18 mouse cellular contexts compared by ENCODE assay signal in genomic region chr3:26874706-26875105, GRCm38 (mm10).
DNase-seq lines count a peak whose midpoint lies in the region; ATAC-seq lines count a peak whose summit lies in the region.
"Had no signal": no experiment of that assay in that cellular context is flagged by ENCODE, and none has a peak within 500 bp of the region (broad histone marks: within the 10 kb centered on the region; RNA-seq: fewer than 3 reads in every experiment).

No protein-coding gene starts in this region.

- H3K36me3 ChIP-seq in hindbrain, embryonic 16.5 days (ENCODE audit: control insufficient read depth, insufficient read depth, low read length) = no peaks in the 10 kb centered on the region
- H3K36me3 ChIP-seq in hindbrain, embryonic 10.5 days = no peaks in the 10 kb centered on the region
- H3K36me3 ChIP-seq in heart, embryonic 11.5 days (ENCODE audit: control insufficient read depth, insufficient read depth, low read length) = no peaks in the 10 kb centered on the region
- H3K36me3 ChIP-seq: kidney, embryonic 15.5 days; lung, embryonic 15.5 days; midbrain, embryonic 15.5 days; neural tube, embryonic 12.5 days had no signal

- no peak overlapping the region for H3K4me2 ChIP-seq in hindbrain, embryonic 16.5 days (ENCODE audit: low read length)
- H3K4me2 ChIP-seq in heart, embryonic 11.5 days = no peak overlapping the region
- H3K4me2 ChIP-seq: kidney, embryonic 15.5 days; liver, embryonic 11.5 days; lung, embryonic 15.5 days; midbrain, embryonic 15.5 days; neural tube, embryonic 12.5 days had no signal

- ATAC-seq in hindbrain, embryonic 16.5 days = peak; percentile 70
- ATAC-seq in heart, embryonic 11.5 days (replicated peaks; ENCODE audit: insufficient number of reproducible peaks, low FRiP score, low TSS enrichment) = no peak
- ATAC-seq: CD4-positive, CD25-positive, alpha-beta regulatory T cell, adult 4 months; inflammation-experienced regulatory T-cells, adult 6 months; midbrain, embryonic 15.5 days had no signal

- WGBS in hindbrain, embryonic 16.5 days = 61% methylated on average over 2 of the region's 2 CpGs
- WGBS in hindbrain, embryonic 10.5 days = 71% methylated on average over 2 of the region's 2 CpGs
- 77% methylated on average over 2 of the region's 2 CpGs for WGBS in heart, embryonic 11.5 days (ENCODE audit: insufficient replicate concordance)

- no peaks in the 10 kb centered on the region for H3K4me1 ChIP-seq in hindbrain, embryonic 16.5 days (ENCODE audit: control insufficient read depth, insufficient read depth, low read depth, low read length)
- peaks cover 6% of the 10 kb centered on the region; the same call in 1 of the 2 replicates for H3K4me1 ChIP-seq in hindbrain, embryonic 10.5 days (replicated peaks)
- no peaks in the 10 kb centered on the region for H3K4me1 ChIP-seq in heart, embryonic 11.5 days (ENCODE audit: control insufficient read depth, insufficient read depth, low read length)
- H3K4me1 ChIP-seq: kidney, embryonic 15.5 days; lung, embryonic 15.5 days; midbrain, embryonic 15.5 days; neural tube, embryonic 12.5 days had no signal

- DNase-seq in hindbrain, embryonic 10.5 days (ENCODE audit: low spot score) = no peak
- DNase-seq in right cerebral cortex, postnatal 10 days (ENCODE audit: low spot score in 2 of 2) = peak; percentile 65 to 75
- DNase-seq in right cerebral cortex, postnatal 36 days (ENCODE audit: low spot score in 2 of 2) = no peak
- peak; percentile 22 for DNase-seq in cerebellum, adult 9-11 months
- peak; percentile 37 for DNase-seq in right cerebral cortex, postnatal 4 days
- DNase-seq in embryo, embryonic 10.5 days (ENCODE audit: low spot score) = no peak
- DNase-seq: adrenal gland, postnatal 14 days; gastrocnemius, postnatal 14 days; heart, postnatal 14 days had no signal

- H3K4me3 ChIP-seq in hindbrain, embryonic 16.5 days (ENCODE audit: low read length) = no peak overlapping the region
- no peak overlapping the region for H3K4me3 ChIP-seq in hindbrain, embryonic 10.5 days
- H3K4me3 ChIP-seq in heart, embryonic 11.5 days (ENCODE audit: low read depth, low read length) = no peak overlapping the region
- H3K4me3 ChIP-seq: kidney, embryonic 15.5 days; lung, embryonic 15.5 days; midbrain, embryonic 15.5 days; neural tube, embryonic 12.5 days had no signal

- H3K27ac ChIP-seq in hindbrain, embryonic 16.5 days (ENCODE audit: low read depth, low read length) = no peak overlapping the region
- no peak overlapping the region for H3K27ac ChIP-seq in hindbrain, embryonic 10.5 days
- H3K27ac ChIP-seq in heart, embryonic 11.5 days (ENCODE audit: low read depth, low read length) = no peak overlapping the region
- H3K27ac ChIP-seq: kidney, embryonic 15.5 days; lung, embryonic 15.5 days; midbrain, embryonic 15.5 days; neural tube, embryonic 12.5 days had no signal

- H3K27me3 ChIP-seq in hindbrain, embryonic 16.5 days (replicated peaks; ENCODE audit: control insufficient read depth, insufficient read depth, low read length) = no peaks in the 10 kb centered on the region
- H3K27me3 ChIP-seq in hindbrain, embryonic 10.5 days (ENCODE audit: insufficient read depth, poor library complexity, severe bottlenecking) = no peaks in the 10 kb centered on the region
- no peaks in the 10 kb centered on the region for H3K27me3 ChIP-seq in heart, embryonic 11.5 days (ENCODE audit: control insufficient read depth, insufficient read depth, low read length)
- H3K27me3 ChIP-seq: kidney, embryonic 15.5 days; lung, embryonic 15.5 days; midbrain, embryonic 15.5 days; neural tube, embryonic 12.5 days had no signal

- no peaks in the 10 kb centered on the region for H3K9me3 ChIP-seq in hindbrain, embryonic 16.5 days (ENCODE audit: control insufficient read depth, low read length)
- no peaks in the 10 kb centered on the region for H3K9me3 ChIP-seq in hindbrain, embryonic 10.5 days
- H3K9me3 ChIP-seq in heart, embryonic 11.5 days (replicated peaks; ENCODE audit: control insufficient read depth, low read length) = no peaks in the 10 kb centered on the region
- H3K9me3 ChIP-seq: kidney, embryonic 15.5 days; lung, embryonic 15.5 days; midbrain, embryonic 15.5 days; neural tube, embryonic 12.5 days had no signal

- H3K9ac ChIP-seq in hindbrain, embryonic 16.5 days (ENCODE audit: low read depth, low read length) = no peak overlapping the region
- no peak overlapping the region for H3K9ac ChIP-seq in heart, embryonic 11.5 days (ENCODE audit: low read depth, low read length)
- H3K9ac ChIP-seq: kidney, embryonic 15.5 days; lung, embryonic 15.5 days; midbrain, embryonic 15.5 days; neural tube, embryonic 12.5 days had no signal

Comparison
In these comparisons a context has a peak if more than half of its experiments do, and no peak if none do; other contexts are left out.
1. DNase-seq: peak in right cerebral cortex, postnatal 10 days (2 of 2), cerebellum, adult 9-11 months (single experiment) and right cerebral cortex, postnatal 4 days (single experiment); none in hindbrain, embryonic 10.5 days (single experiment), right cerebral cortex, postnatal 36 days (0 of 2) and embryo, embryonic 10.5 days (single experiment).